Mouse (Mus musculus) kidney, embryonic 15.5 days (tissue): ENCODE data around the gene Prkd2. TPM values are rescaled to one million over a fixed set of nuclear protein-coding genes. Genes with fewer than 3 reads are reported as not detected.

Source experiments
- ATAC-seq: fragments of 200-750 bp; cut with Nextera tagmentation; replicated peaks from 2 replicates; pipeline ENCODE4 v1.8.0; 2017; ENCODE audit warnings: moderate TSS enrichment; ENCODE audit not compliant: low FRiP score
- H3K27ac ChIP-seq: fragments of 300-500 bp; sonication (generic); 2 replicates; pipeline ENCODE4 v1.5.1; 2015; ENCODE audit warnings: mild to moderate bottlenecking, inconsistent platforms
- H3K27me3 ChIP-seq: fragments of 300-500 bp; sonication (generic); 2 replicates; pipeline ENCODE4 v1.6.1; 2015; ENCODE audit warnings: inconsistent platforms
- H3K36me3 ChIP-seq: fragments of 300-500 bp; sonication (generic); 2 replicates; pipeline ENCODE4 v1.6.1; 2015; ENCODE audit warnings: inconsistent platforms
- H3K4me1 ChIP-seq: fragments of 300-500 bp; sonication (generic); 2 replicates; pipeline ENCODE4 v1.6.1; 2015; ENCODE audit warnings: inconsistent platforms
- H3K4me2 ChIP-seq: fragments of 300-500 bp; sonication (generic); 2 replicates; pipeline ENCODE4 v1.6.1; 2015; ENCODE audit warnings: moderate library complexity, mild to moderate bottlenecking, inconsistent platforms
- H3K4me3 ChIP-seq: fragments of 300-500 bp; sonication (generic); replicated peaks from 2 replicates; pipeline ENCODE4 v1.5.1; 2015; ENCODE audit warnings: mild to moderate bottlenecking, inconsistent platforms
- H3K9ac ChIP-seq: fragments of 300-500 bp; sonication (generic); 2 replicates; pipeline ENCODE4 v1.6.1; 2015; ENCODE audit warnings: mild to moderate bottlenecking, inconsistent platforms
- H3K9me3 ChIP-seq: fragments of 300-500 bp; sonication (generic); replicated peaks from 2 replicates; pipeline ENCODE4 v1.6.1; 2016; ENCODE audit warnings: inconsistent platforms
- WGBS: fragments of 180-500 bp; shearing (Covaris S2); methylation state at CpG from one replicate; pipeline ENCODE4 v1.1.7; 2015; ENCODE audit warnings: mixed read lengths; 5-methylcytosine and 5-hydroxymethylcytosine counted together
- polyA plus RNA-seq: library from polyadenylated mRNA; unstranded; fragments of >200 nt; fragmentation: Nextera tagmentation; extraction: Ambion mirVana; gene quantifications from 2 replicates; pipeline ENCODE4 v1.2.1, GENCODE M21; 2015

Gene Prkd2
- polyA plus RNA-seq, 1 experiment from 2014 or later = 17.7 TPM

DNA sequence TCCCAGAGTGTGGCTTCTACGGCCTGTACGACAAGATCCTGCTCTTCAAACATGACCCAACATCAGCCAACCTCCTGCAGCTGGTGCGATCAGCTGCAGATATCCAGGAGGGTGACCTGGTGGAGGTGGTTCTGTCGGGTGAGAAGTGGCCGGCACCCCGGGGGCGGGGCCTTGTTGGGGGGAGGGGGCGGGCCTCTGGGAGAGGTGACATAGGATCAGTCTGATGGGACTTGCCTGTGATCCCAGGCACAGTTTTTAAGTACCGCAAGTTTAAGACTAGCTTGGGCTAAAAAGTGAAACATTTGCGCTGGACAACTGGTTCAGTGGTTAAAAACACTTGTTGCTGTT lies 3.1 kb downstream of the Prkd2 start:
- peak overlapping the region; percentile 97 for H3K4me2 ChIP-seq
- WGBS = 28% methylated on average over 10 of the region's 10 CpGs
- H3K27ac ChIP-seq = peak overlapping the region; percentile 88
- ATAC-seq = peak; percentile 1; the same call in 1 of the 2 replicates
- H3K36me3 ChIP-seq = peaks cover 41% of the 10 kb centered on the region
- no peaks in the 10 kb centered on the region for H3K27me3 ChIP-seq
- H3K4me1 ChIP-seq = peaks cover 49% of the 10 kb centered on the region
- H3K9ac ChIP-seq = peak overlapping the region; percentile 39; the same call in 1 of the 2 replicates
- no peaks in the 10 kb centered on the region for H3K9me3 ChIP-seq
- H3K4me3 ChIP-seq = peak overlapping the region; percentile 70

- no peak for ATAC-seq
- 94% methylated on average over 5 of the region's 5 CpGs for WGBS
Observed at GRCm38 (mm10) chr7:16846775-16847174, 4.1 kb downstream of the Prkd2 start.

DNA sequence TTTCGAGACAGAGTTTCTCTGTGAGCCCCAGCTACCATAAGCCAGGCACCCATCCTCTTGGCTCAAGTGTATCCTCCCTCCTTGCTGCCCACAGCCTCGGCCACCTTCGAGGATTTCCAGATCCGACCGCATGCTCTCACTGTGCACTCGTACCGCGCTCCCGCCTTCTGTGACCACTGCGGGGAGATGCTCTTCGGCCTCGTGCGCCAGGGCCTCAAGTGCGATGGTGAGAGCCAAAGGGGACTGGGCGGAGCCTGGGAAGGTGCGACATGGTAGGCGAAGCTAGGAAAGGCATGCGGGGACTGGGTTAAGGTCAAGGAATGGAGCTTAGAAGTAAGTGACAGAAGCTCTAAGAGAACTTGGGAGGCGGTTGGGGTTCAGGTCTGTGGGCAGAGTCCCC lies 4.8 kb downstream of the Prkd2 start:
- H3K9me3 ChIP-seq = no peaks in the 10 kb centered on the region
- no peak overlapping the region for H3K27ac ChIP-seq
- no peak overlapping the region for H3K9ac ChIP-seq
- ATAC-seq = no peak
- no peak overlapping the region for H3K4me2 ChIP-seq
- H3K4me1 ChIP-seq = peaks cover 33% of the 10 kb centered on the region
- WGBS = 86% methylated on average over 19 of the region's 19 CpGs
- peaks cover 40% of the 10 kb centered on the region for H3K36me3 ChIP-seq
- no peak overlapping the region for H3K4me3 ChIP-seq
- H3K27me3 ChIP-seq = no peaks in the 10 kb centered on the region

More at GRCm38 (mm10) chr7:16846775-16847174, 4.1 kb downstream of the Prkd2 start:
- Histone ChIP-seq H3K4me1 (peaks cover 41% of the 10 kb centered on the region), H3K27ac (no peak overlapping the region), H3K27me3 (no peaks in the 10 kb centered on the region), H3K36me3 (peaks cover 38% of the 10 kb centered on the region), H3K4me2 (no peak overlapping the region), H3K4me3 (no peak overlapping the region), H3K9ac (no peak overlapping the region), H3K9me3 (no peaks in the 10 kb centered on the region)

DNA sequence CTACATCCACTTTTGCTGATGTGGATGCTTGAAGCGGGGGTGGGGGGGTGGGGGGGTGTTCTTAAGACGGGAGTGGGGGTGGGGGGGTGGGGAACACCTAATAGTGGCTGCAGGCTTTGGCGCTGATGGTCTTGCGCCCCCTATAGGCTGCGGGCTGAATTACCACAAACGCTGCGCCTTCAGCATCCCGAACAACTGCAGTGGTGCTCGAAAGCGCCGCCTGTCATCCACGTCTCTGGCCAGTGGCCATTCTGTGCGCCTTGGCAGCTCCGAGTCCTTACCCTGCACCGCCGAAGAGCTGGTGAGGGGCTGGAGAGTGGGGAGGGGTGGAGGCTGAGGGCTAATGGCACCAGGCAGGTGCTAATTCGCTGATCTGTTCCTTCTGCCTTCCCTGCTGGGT lies 5.9 kb downstream of the Prkd2 start:
- peaks cover 25% of the 10 kb centered on the region for H3K4me1 ChIP-seq
- ATAC-seq = no peak
- no peaks in the 10 kb centered on the region for H3K9me3 ChIP-seq
- peaks cover 48% of the 10 kb centered on the region for H3K36me3 ChIP-seq
- no peak overlapping the region for H3K4me3 ChIP-seq
- no peak overlapping the region for H3K27ac ChIP-seq
- H3K27me3 ChIP-seq = no peaks in the 10 kb centered on the region
- no peak overlapping the region for H3K4me2 ChIP-seq
- H3K9ac ChIP-seq = no peak overlapping the region
- WGBS = 34% methylated on average over 17 of the region's 17 CpGs

- 51% methylated on average over 4 of the region's 4 CpGs for WGBS
- no peak for ATAC-seq
- H3K36me3 ChIP-seq = peaks cover 79% of the 10 kb centered on the region
Observed at GRCm38 (mm10) chr7:16851636-16852035, 8.9 kb downstream of the Prkd2 start.

DNA sequence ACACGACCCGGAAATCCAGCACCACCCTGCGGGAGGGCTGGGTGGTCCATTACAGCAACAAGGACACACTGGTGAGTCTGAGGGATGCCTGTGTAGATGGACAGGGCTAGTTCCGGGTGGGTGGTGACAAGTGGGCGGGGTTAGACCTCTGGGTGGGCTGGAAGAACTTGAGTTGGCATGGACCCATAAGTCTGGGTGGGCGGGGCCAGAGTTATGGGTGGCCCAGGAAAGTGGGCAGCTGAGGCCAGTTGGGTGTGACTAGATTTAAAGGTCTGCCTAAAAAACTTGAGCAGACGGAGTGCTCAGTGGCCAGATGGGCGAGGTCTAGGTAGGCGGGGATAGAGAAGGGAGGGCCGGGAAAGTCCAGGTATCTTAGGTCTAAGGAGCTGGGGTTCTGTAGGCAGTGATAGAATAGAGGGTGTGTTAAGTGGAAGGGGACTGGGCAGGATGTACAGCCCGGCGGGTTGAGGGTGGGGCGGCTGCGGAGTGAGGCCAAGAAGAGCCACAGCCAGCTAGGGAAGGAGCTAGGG lies 10.7 kb downstream of the Prkd2 start:
- no peak; the same call in 1 of the 2 replicates for ATAC-seq
- H3K4me2 ChIP-seq = no peak overlapping the region
- H3K9me3 ChIP-seq = no peaks in the 10 kb centered on the region
- no peak overlapping the region for H3K4me3 ChIP-seq
- no peak overlapping the region for H3K9ac ChIP-seq
- H3K27me3 ChIP-seq = no peaks in the 10 kb centered on the region
- 75% methylated on average over 14 of the region's 14 CpGs for WGBS
- no peak overlapping the region for H3K27ac ChIP-seq
- peaks cover 89% of the 10 kb centered on the region for H3K36me3 ChIP-seq
- H3K4me1 ChIP-seq = no peaks in the 10 kb centered on the region

More at GRCm38 (mm10) chr7:16851636-16852035, 8.9 kb downstream of the Prkd2 start:
- H3K4me1 ChIP-seq = no peaks in the 10 kb centered on the region
- H3K4me2 ChIP-seq = no peak overlapping the region
- H3K9me3 ChIP-seq = no peaks in the 10 kb centered on the region
- H3K27me3 ChIP-seq = no peaks in the 10 kb centered on the region
- H3K27ac ChIP-seq = no peak overlapping the region
- no peak overlapping the region for H3K4me3 ChIP-seq
- H3K9ac ChIP-seq = no peak overlapping the region

- H3K27me3 ChIP-seq = no peaks in the 10 kb centered on the region
- peaks cover 85% of the 10 kb centered on the region for H3K36me3 ChIP-seq
- 24% methylated on average over 17 of the region's 17 CpGs for WGBS
Observed at GRCm38 (mm10) chr7:16858336-16858735, 15.6 kb downstream of the Prkd2 start.

GRCm38 (mm10) chr7:16859902-16860651 lies 17.4 kb downstream of the Prkd2 start:
- H3K4me3 ChIP-seq = no peak overlapping the region
- peaks cover 84% of the 10 kb centered on the region for H3K36me3 ChIP-seq
- no peaks in the 10 kb centered on the region for H3K9me3 ChIP-seq
- H3K4me2 ChIP-seq = no peak overlapping the region
- H3K9ac ChIP-seq = no peak overlapping the region
- 39% methylated on average over 5 of the region's 5 CpGs for whole genome bisulfite sequencing
- ATAC-seq = no peak
- no peaks in the 10 kb centered on the region for H3K27me3 ChIP-seq
- no peak overlapping the region for H3K27ac ChIP-seq
- no peaks in the 10 kb centered on the region for H3K4me1 ChIP-seq

More at GRCm38 (mm10) chr7:16858336-16858735, 15.6 kb downstream of the Prkd2 start:
- no peaks in the 10 kb centered on the region for H3K9me3 ChIP-seq
- 0 out of 2 replicates have a peak overlapping the region, but pooled peaks have one; percentile 12 for H3K4me2 ChIP-seq
- ATAC-seq = no peak
- H3K9ac ChIP-seq = no peak overlapping the region
- no peak overlapping the region for H3K4me3 ChIP-seq
- no peak overlapping the region for H3K27ac ChIP-seq
- H3K4me1 ChIP-seq = no peaks in the 10 kb centered on the region

DNA sequence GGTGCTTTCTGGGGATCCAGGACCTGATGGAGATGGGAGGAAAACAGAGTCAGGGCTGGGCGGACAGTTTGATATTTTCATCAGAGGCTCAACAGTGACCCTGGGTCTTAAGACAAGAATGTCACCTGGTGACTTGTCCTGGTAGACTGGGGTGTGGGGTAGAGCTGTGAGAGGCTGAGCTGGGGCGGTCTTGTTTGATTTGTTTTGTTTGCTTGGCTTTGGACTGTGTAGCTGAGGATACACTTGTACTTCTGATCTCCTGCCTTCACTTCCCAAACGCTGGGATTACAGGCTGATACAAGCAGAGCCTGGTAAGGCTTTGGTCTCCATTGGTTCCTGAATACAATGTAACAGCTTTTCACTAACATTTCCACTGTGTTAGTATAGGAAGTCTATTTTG lies 24.8 kb downstream of the Prkd2 start:
- WGBS = 87% methylated on average over 3 of the region's 3 CpGs
- no peak for ATAC-seq
- no peaks in the 10 kb centered on the region for H3K9me3 ChIP-seq
- H3K4me2 ChIP-seq = no peak overlapping the region
- peaks cover 10% of the 10 kb centered on the region for H3K4me1 ChIP-seq
- H3K27ac ChIP-seq = no peak overlapping the region
- no peak overlapping the region for H3K4me3 ChIP-seq
- no peak overlapping the region for H3K9ac ChIP-seq
- H3K27me3 ChIP-seq = no peaks in the 10 kb centered on the region
- H3K36me3 ChIP-seq = peaks cover 72% of the 10 kb centered on the region

- Histone ChIP-seq H3K9me3 (no peaks in the 10 kb centered on the region), H3K36me3 (peaks cover 54% of the 10 kb centered on the region), H3K4me3 (peak overlapping the region; percentile 30), H3K4me2 (peak overlapping the region; percentile 52), H3K27me3 (no peaks in the 10 kb centered on the region), H3K9ac (no peak overlapping the region), H3K4me1 (peaks cover 10% of the 10 kb centered on the region), H3K27ac (peak overlapping the region; percentile 30; the same call in 1 of the 2 replicates)
- 20% methylated on average over 16 of the region's 16 CpGs for WGBS
- peak; percentile 93 for ATAC-seq
Observed at GRCm38 (mm10) chr7:16869497-16869896, 26.8 kb downstream of the Prkd2 start.

GRCm38 (mm10) chr7:16871600-16871999 lies 28.9 kb downstream of the Prkd2 start:
- H3K9ac ChIP-seq = no peak overlapping the region
- H3K27ac ChIP-seq = no peak overlapping the region
- H3K4me1 ChIP-seq = peaks cover 22% of the 10 kb centered on the region
- H3K4me3 ChIP-seq = no peak overlapping the region
- WGBS = 81% methylated on average over 10 of the region's 10 CpGs
- no peak overlapping the region for H3K4me2 ChIP-seq
- H3K36me3 ChIP-seq = peaks cover 36% of the 10 kb centered on the region; the same call in 1 of the 2 replicates
- no peaks in the 10 kb centered on the region for H3K27me3 ChIP-seq
- no peaks in the 10 kb centered on the region for H3K9me3 ChIP-seq
- no peak for ATAC-seq

DNA sequence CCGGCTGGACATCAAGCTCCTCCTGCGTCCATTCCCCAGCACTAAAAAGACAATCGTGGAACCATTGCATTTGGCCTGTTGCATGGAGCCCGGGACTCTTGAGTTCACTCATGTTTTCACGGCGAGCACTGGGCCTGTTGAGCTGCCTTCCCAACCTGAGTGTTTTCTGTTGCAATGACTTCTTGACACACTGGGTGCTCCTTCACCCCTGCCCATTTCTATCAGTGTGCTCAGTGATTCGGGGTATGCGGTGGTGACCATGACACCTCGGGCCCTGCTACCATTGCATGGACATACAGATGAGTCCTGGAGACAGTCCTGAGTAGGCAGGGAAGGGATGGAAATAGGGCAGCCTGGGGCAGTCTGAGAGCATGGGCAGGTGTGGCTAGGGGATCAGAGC lies 29.8 kb downstream of the Prkd2 start:
- H3K27me3 ChIP-seq = no peaks in the 10 kb centered on the region
- peaks cover 32% of the 10 kb centered on the region; the same call in 1 of the 2 replicates for H3K36me3 ChIP-seq
- no peaks in the 10 kb centered on the region for H3K9me3 ChIP-seq
- WGBS = 90% methylated on average over 9 of the region's 9 CpGs
- no peak overlapping the region for H3K4me2 ChIP-seq
- no peak overlapping the region for H3K9ac ChIP-seq
- no peak for ATAC-seq
- peaks cover 30% of the 10 kb centered on the region for H3K4me1 ChIP-seq
- no peak overlapping the region for H3K27ac ChIP-seq
- no peak overlapping the region for H3K4me3 ChIP-seq
